Mouse (Mus musculus): ENCODE data around the gene Col5a3.

- no peak for TF ChIP-seq CTCF (IDR thresholded peaks at IDR 0.05; ENCODE audit: control insufficient read depth, insufficient read depth, insufficient replicate concordance, low read depth, low read length)
- no peak for TF ChIP-seq POLR2A (IDR thresholded peaks at IDR 0.05; ENCODE audit: control insufficient read depth, low read depth, low read length)
Observed at GRCm38 (mm10) chr9:20859926-20860325, 45.1 kb upstream of the Col5a3 start.
